Mouse (Mus musculus): ENCODE measurements around the gene S100a4. TPM values are rescaled to one million over a fixed set of nuclear protein-coding genes. Genes with fewer than 3 reads are reported as not detected.
A peak's percentile ranks its signal among the peaks of the same experiment; 100 is the strongest.

The S100a4 gene
- polyA plus RNA-seq, 1 experiment from 2014 or later, result 7.0 TPM

GRCm38 (mm10) chr3:90627807-90628206, 24.2 kb downstream of the S100a4 start:
- Histone ChIP-seq H3K9me3 (no peaks in the 10 kb centered on the region), H3K4me1 (peaks cover 13% of the 10 kb centered on the region), H3K27me3 (no peaks in the 10 kb centered on the region), H3K36me3 (no peaks in the 10 kb centered on the region), H3K4me2 (replicated peaks) (no peak overlapping the region), H3K4me3 (no peak overlapping the region), H3K9ac (no peak overlapping the region), H3K27ac (no peak overlapping the region)
- 58% methylated on average over 4 of the region's 4 CpGs for WGBS
- ATAC-seq (ENCODE audit: low FRiP score, low read depth), result no peak

GRCm38 (mm10) chr3:90629298-90629697, 25.7 kb downstream of the S100a4 start:
- ATAC-seq (ENCODE audit: low FRiP score, low read depth), result no peak
- no peak overlapping the region for H3K4me3 ChIP-seq

GRCm38 (mm10) chr3:90631984-90632383, 28.4 kb downstream of the S100a4 start:
- Histone ChIP-seq H3K27ac (no peak overlapping the region), H3K4me3 (no peak overlapping the region), H3K9me3 (no peaks in the 10 kb centered on the region), H3K4me2 (replicated peaks) (no peak overlapping the region), H3K9ac (no peak overlapping the region), H3K4me1 (no peaks in the 10 kb centered on the region), H3K36me3 (no peaks in the 10 kb centered on the region), H3K27me3 (no peaks in the 10 kb centered on the region)
- no peak for ATAC-seq (ENCODE audit: low FRiP score, low read depth)
- 80% methylated on average over 2 of the region's 2 CpGs for WGBS

More at GRCm38 (mm10) chr3:90629298-90629697, 25.7 kb downstream of the S100a4 start:
- no peaks in the 10 kb centered on the region for H3K27me3 ChIP-seq
- no peaks in the 10 kb centered on the region for H3K9me3 ChIP-seq
- H3K4me1 ChIP-seq, result no peaks in the 10 kb centered on the region
- H3K27ac ChIP-seq, result no peak overlapping the region
- no peak overlapping the region for H3K9ac ChIP-seq
- WGBS, result 71% methylated on average over 2 of the region's 2 CpGs
- no peak overlapping the region for H3K4me2 ChIP-seq (replicated peaks)
- no peaks in the 10 kb centered on the region for H3K36me3 ChIP-seq

- H3K4me2 ChIP-seq (replicated peaks), result no peak overlapping the region
- no peak overlapping the region for H3K4me3 ChIP-seq
- no peak overlapping the region for H3K9ac ChIP-seq
- no peak overlapping the region for H3K27ac ChIP-seq
- no peaks in the 10 kb centered on the region for H3K27me3 ChIP-seq
- H3K9me3 ChIP-seq, result no peaks in the 10 kb centered on the region
- H3K4me1 ChIP-seq, result no peaks in the 10 kb centered on the region
- 60% methylated on average over 1 of the region's 1 CpGs for WGBS
- no peak for ATAC-seq (ENCODE audit: low FRiP score, low read depth)
- H3K36me3 ChIP-seq, result no peaks in the 10 kb centered on the region
Measured at GRCm38 (mm10) chr3:90638511-90639275, 35.1 kb downstream of the S100a4 start.

- Histone ChIP-seq H3K36me3 (no peaks in the 10 kb centered on the region), H3K27me3 (no peaks in the 10 kb centered on the region), H3K4me2 (replicated peaks) (no peak overlapping the region), H3K9me3 (no peaks in the 10 kb centered on the region), H3K4me3 (no peak overlapping the region), H3K27ac (no peak overlapping the region), H3K9ac (no peak overlapping the region), H3K4me1 (no peaks in the 10 kb centered on the region)
- no peak for ATAC-seq (ENCODE audit: low FRiP score, low read depth)
- WGBS, result 51% methylated on average over 7 of the region's 7 CpGs
Measured at GRCm38 (mm10) chr3:90639511-90640154, 36.1 kb downstream of the S100a4 start.

- Histone ChIP-seq H3K4me2 (replicated peaks) (no peak overlapping the region), H3K9ac (no peak overlapping the region), H3K4me1 (no peaks in the 10 kb centered on the region), H3K4me3 (no peak overlapping the region), H3K9me3 (no peaks in the 10 kb centered on the region), H3K27me3 (no peaks in the 10 kb centered on the region), H3K27ac (no peak overlapping the region), H3K36me3 (no peaks in the 10 kb centered on the region)
- no peak for ATAC-seq (ENCODE audit: low FRiP score, low read depth)
- WGBS, result 79% methylated on average over 7 of the region's 7 CpGs
Measured at GRCm38 (mm10) chr3:90640981-90641380, 37.4 kb downstream of the S100a4 start.

GRCm38 (mm10) chr3:90644220-90644619, 40.6 kb downstream of the S100a4 start:
- WGBS, result 52% methylated on average over 3 of the region's 3 CpGs
- no peak for ATAC-seq (ENCODE audit: low FRiP score, low read depth)
- H3K27me3 ChIP-seq, result no peaks in the 10 kb centered on the region
- no peak overlapping the region for H3K4me3 ChIP-seq
- H3K27ac ChIP-seq, result no peak overlapping the region
- no peak overlapping the region for H3K4me2 ChIP-seq (replicated peaks)
- no peaks in the 10 kb centered on the region for H3K9me3 ChIP-seq
- no peaks in the 10 kb centered on the region for H3K36me3 ChIP-seq
- no peaks in the 10 kb centered on the region for H3K4me1 ChIP-seq
- H3K9ac ChIP-seq, result no peak overlapping the region

GRCm38 (mm10) chr3:90647291-90647690, 43.7 kb downstream of the S100a4 start:
- no peak for ATAC-seq (ENCODE audit: low FRiP score, low read depth)
- 92% methylated on average over 1 of the region's 1 CpGs for WGBS
- no peaks in the 10 kb centered on the region for H3K4me1 ChIP-seq

GRCm38 (mm10) chr3:90648981-90649380, 45.4 kb downstream of the S100a4 start:
- Histone ChIP-seq H3K4me3 (no peak overlapping the region), H3K4me1 (no peaks in the 10 kb centered on the region), H3K9ac (no peak overlapping the region), H3K27ac (no peak overlapping the region), H3K4me2 (replicated peaks) (no peak overlapping the region), H3K9me3 (no peaks in the 10 kb centered on the region), H3K27me3 (no peaks in the 10 kb centered on the region), H3K36me3 (no peaks in the 10 kb centered on the region)
- no peak for ATAC-seq (ENCODE audit: low FRiP score, low read depth)

More at GRCm38 (mm10) chr3:90647291-90647690, 43.7 kb downstream of the S100a4 start:
- H3K36me3 ChIP-seq, result no peaks in the 10 kb centered on the region
- no peak overlapping the region for H3K9ac ChIP-seq
- H3K9me3 ChIP-seq, result no peaks in the 10 kb centered on the region
- no peaks in the 10 kb centered on the region for H3K27me3 ChIP-seq
- H3K27ac ChIP-seq, result no peak overlapping the region
- no peak overlapping the region for H3K4me3 ChIP-seq
- H3K4me2 ChIP-seq (replicated peaks), result no peak overlapping the region

GRCm38 (mm10) chr3:90649832-90650231, 46.3 kb downstream of the S100a4 start:
- H3K36me3 ChIP-seq, result no peaks in the 10 kb centered on the region
- H3K4me3 ChIP-seq, result no peak overlapping the region
- no peaks in the 10 kb centered on the region; the same call in 1 of the 2 replicates for H3K27me3 ChIP-seq
- no peak overlapping the region for H3K27ac ChIP-seq
- 92% methylated on average over 2 of the region's 2 CpGs for WGBS
- ATAC-seq (ENCODE audit: low FRiP score, low read depth), result no peak
- H3K9me3 ChIP-seq, result no peaks in the 10 kb centered on the region
- no peak overlapping the region for H3K9ac ChIP-seq
- no peaks in the 10 kb centered on the region for H3K4me1 ChIP-seq
- no peak overlapping the region for H3K4me2 ChIP-seq (replicated peaks)

- Histone ChIP-seq H3K27me3 (peaks cover 3% of the 10 kb centered on the region; the same call in 1 of the 2 replicates), H3K9me3 (no peaks in the 10 kb centered on the region), H3K9ac (no peak overlapping the region), H3K36me3 (no peaks in the 10 kb centered on the region), H3K4me1 (no peaks in the 10 kb centered on the region), H3K4me3 (no peak overlapping the region), H3K27ac (no peak overlapping the region), H3K4me2 (replicated peaks) (no peak overlapping the region)
- peak; percentile 81; the same call in 1 of the 2 replicates for ATAC-seq (ENCODE audit: low FRiP score, low read depth)
- WGBS, result 38% methylated on average over 5 of the region's 5 CpGs
Measured at GRCm38 (mm10) chr3:90652878-90653508, 49.4 kb downstream of the S100a4 start.

- H3K27ac ChIP-seq, result no peak within 1 kb of the TSS
- H3K27me3 ChIP-seq, result peaks cover 3% of the 10 kb centered on the region; the same call in 1 of the 2 replicates
- no peaks in the 10 kb centered on the region for H3K9me3 ChIP-seq
- H3K4me3 ChIP-seq, result no peak within 1 kb of the TSS
- no peaks in the 10 kb centered on the region for H3K36me3 ChIP-seq
- ATAC-seq (ENCODE audit: low FRiP score, low read depth), result no peak
- H3K4me1 ChIP-seq, result no peaks in the 10 kb centered on the region
- H3K4me2 ChIP-seq (replicated peaks), result no peak within 1 kb of the TSS
- H3K9ac ChIP-seq, result no peak within 1 kb of the TSS
Measured at GRCm38 (mm10) chr3:90653717-90654116, 50.1 kb downstream of the S100a4 start, which contains the start of gene S100a7a. S100a7a (plus strand) TSS chr3:90654017.

All from limb, embryonic 13.5 days (tissue).